Mouse (Mus musculus) monocyte, adult 2 months (primary cell): ENCODE results near the gene Cbll1.
"Not testable (repeated sequence)": the region's sequence is repeated elsewhere in the genome, so short reads cannot be mapped to it uniquely, and the experiment has no call there.

Source experiments
- DNase-seq, 2 experiments: peaks; one replicate each; pipeline ENCODE4 v3.0.0; 2022; ENCODE audit warnings: low spot score in 2 of 2, low read depth in 1 of 2

Gene Cbll1

GRCm38 (mm10) chr12:31500196-31500595 lies 780 bp upstream of the Cbll1 start:
- no peak for DNase-seq

- peak in 1 of 2 experiments; percentile 5 for DNase-seq
Observed at GRCm38 (mm10) chr12:31498936-31499313, 491 bp downstream of the Cbll1 start.

GRCm38 (mm10) chr12:31486431-31486830 lies 13.0 kb downstream of the Cbll1 start:
- DNase-seq = no peak

GRCm38 (mm10) chr12:31478182-31478581 lies 21.2 kb downstream of the Cbll1 start:
- DNase-seq = not testable (repeated sequence)

GRCm38 (mm10) chr12:31462615-31463014 lies 36.8 kb downstream of the Cbll1 start:
- DNase-seq = no peak

- no peak for DNase-seq
Observed at GRCm38 (mm10) chr12:31461371-31461770, 38.0 kb downstream of the Cbll1 start.

- DNase-seq = not testable (repeated sequence)
Observed at GRCm38 (mm10) chr12:31460270-31460669, 39.1 kb downstream of the Cbll1 start.

GRCm38 (mm10) chr12:31458474-31458873 lies 40.9 kb downstream of the Cbll1 start:
- DNase-seq = no peak

GRCm38 (mm10) chr12:31456271-31456670 lies 43.1 kb downstream of the Cbll1 start:
- no peak for DNase-seq

- no peak for DNase-seq
Observed at GRCm38 (mm10) chr12:31449341-31449740, 50.1 kb downstream of the Cbll1 start.

GRCm38 (mm10) chr12:31444827-31445226 lies 54.6 kb downstream of the Cbll1 start:
- no peak for DNase-seq

- no peak for DNase-seq
Observed at GRCm38 (mm10) chr12:31444131-31444546, 55.3 kb downstream of the Cbll1 start.

GRCm38 (mm10) chr12:31439612-31440011 lies 59.8 kb downstream of the Cbll1 start:
- DNase-seq = no peak

GRCm38 (mm10) chr12:31437791-31438190 lies 61.6 kb downstream of the Cbll1 start:
- DNase-seq = no peak
